Mouse (Mus musculus): ENCODE data around the gene Ces1c.

The Ces1c gene

GRCm38 (mm10) chr8:93131233-93131980 lies at the start of gene Ces1c:
TSS of gene Ces1c (minus strand) at chr8:93131283.
- no peak for DNase-seq (ENCODE audit: low read depth, low spot score)

GRCm38 (mm10) chr8:93180581-93181129 lies 49.6 kb upstream of the Ces1c start:
- no peak for DNase-seq (ENCODE audit: low read depth, low spot score)

DNA sequence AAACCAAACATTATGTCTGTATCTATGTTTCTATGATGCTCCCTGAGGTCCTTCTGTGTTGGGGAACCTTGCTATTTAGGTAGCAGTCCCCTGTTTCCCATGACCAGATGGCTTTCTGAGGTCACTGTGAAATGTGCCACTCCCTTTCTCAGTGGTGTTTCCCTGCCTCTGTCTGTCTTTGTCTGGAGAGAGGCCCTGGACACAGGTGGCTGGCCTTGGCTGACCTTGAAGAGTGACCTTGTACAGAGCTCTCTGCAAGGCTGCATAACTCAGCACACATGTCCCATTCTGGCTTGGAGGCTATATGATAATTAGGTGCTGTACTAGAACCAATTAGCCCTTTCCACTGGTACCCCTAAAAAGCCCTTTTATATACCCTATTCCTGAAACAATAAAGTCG lies 45.5 kb upstream of the Ces1c start:
- DNase-seq (ENCODE audit: low read depth, low spot score): no peak

DNA sequence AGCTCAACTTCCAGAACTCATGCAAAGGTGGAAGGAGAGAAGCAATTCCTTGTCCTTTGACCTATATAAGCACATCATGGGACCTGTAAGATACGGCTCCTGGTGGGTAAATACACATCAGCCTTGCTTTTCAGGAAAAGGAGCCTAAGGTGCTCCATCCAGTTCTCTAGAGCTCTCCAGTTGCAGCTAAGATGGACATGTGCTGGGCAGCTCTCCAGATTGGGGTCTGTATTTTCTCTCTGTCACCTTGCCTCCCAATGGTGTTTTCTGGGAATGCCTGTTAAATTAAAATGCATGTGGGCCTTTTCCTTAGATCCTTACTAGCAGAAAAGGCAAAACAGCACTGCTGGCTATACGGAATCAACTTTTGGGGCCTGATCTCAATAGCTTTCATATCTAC lies 43.5 kb upstream of the Ces1c start:
- DNase-seq (ENCODE audit: low read depth, low spot score): no peak

- no peak for DNase-seq (ENCODE audit: low read depth, low spot score)
These were observed 40.9 kb upstream of the Ces1c start for GRCm38 (mm10) chr8:93171846-93172590.

DNA sequence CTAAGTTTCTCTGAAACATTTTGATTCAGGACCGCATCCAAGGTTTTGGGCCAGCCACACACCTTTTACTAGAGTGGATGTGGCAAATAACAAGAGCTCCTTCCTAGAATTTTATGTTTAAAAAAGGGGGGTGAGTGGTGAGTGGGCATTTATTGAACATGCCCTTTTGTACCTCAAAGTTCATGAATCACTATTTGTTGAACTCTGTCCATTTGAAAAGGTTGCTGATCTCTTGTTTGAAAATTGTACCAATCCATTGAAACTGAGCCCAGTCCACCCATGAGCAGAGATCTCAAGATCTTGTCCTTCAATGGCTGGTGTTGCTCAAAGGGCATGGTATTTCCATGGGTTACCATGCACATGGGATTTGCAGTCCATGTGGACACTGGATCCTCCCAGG lies 32.3 kb upstream of the Ces1c start:
- no peak for DNase-seq (ENCODE audit: low read depth, low spot score)

- DNase-seq (ENCODE audit: low read depth, low spot score): no peak
These were observed 20.3 kb upstream of the Ces1c start for GRCm38 (mm10) chr8:93151401-93151800.

DNA sequence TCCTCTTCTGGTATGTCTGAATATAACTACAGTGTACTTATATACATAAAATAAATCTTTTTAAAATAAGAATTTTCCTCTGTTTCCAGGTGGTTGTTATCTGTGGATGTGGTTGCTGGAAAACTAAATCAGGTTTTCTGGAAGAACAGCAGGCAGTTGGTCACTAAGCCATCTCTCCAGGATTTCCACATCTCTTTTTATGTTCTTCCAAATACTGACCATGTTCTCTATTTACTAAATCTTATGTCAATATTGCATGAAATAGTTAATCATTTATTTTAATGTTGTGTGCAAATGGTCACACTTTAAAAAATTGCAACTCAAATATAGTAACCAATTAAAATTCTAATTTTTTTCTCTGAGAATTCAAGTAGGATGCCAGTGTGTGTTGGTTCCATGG lies 16.2 kb upstream of the Ces1c start:
- DNase-seq (ENCODE audit: low read depth, low spot score): no peak

GRCm38 (mm10) chr8:93140696-93141095 lies 9.6 kb upstream of the Ces1c start:
- no peak for DNase-seq (ENCODE audit: low read depth, low spot score)

DNA sequence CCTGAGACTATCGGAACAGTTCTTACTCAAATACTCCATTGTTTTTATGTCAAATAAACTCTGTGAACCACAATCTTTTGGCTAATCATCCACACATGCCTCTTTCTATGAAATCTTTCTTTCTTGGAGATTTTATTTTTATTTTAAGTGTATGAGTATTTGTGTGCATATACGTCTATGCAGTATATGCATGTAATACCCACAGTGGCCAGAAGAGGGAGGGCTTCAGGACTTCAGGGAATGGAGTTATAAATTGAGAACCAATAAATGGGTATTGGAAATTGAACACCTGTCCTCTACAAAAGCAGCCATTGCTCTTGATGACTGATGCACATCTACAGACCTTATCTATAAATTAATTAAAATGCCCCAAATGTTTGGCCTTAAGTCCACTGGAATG lies 1.1 kb upstream of the Ces1c start:
- DNase-seq (ENCODE audit: low read depth, low spot score): no peak

GRCm38 (mm10) chr8:93126476-93126875 lies 4.6 kb downstream of the Ces1c start:
- no peak for DNase-seq (ENCODE audit: low read depth, low spot score)

DNA sequence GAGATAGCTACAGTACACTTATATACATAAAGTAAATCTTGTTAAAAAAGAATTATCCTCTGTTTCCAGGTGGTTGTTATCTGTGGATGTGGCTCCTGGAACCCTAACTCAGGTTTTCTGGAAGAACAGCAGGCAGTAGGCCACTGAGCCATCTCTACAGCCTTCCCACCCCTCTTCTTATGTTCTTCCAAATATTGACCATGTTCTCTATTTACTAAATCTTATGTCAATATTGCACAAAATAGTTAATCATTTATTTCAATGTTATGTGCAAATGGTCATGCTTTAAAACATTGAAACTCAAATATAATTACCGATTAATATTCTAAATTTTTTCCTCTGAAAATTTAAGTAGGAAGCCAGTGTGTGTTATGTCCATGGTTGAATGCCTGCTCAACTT lies 9.1 kb downstream of the Ces1c start:
- no peak for DNase-seq (ENCODE audit: low read depth, low spot score)

- DNase-seq (ENCODE audit: low read depth, low spot score): no peak
These were observed 35.7 kb downstream of the Ces1c start for GRCm38 (mm10) chr8:93095376-93095775.

DNA sequence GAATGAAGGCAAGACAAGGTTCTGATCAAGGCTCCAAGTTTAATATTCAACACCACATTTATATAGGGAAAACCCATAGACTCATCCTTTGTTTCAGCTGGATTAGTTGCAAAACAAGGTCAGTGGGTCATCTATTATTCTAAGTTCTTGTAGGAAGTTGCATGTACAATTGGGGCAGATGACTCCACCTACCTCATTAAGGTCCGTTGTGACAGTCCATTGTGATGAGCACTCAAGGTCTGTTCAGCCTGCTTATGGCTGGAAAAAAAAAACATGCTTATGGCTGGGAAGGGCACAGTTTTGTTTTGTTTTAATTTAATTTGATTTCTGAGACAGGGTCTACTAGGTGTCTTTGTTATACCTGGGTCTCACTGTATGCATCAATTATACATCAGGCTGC lies 39.8 kb downstream of the Ces1c start:
- no peak for DNase-seq (ENCODE audit: low read depth, low spot score)

DNA sequence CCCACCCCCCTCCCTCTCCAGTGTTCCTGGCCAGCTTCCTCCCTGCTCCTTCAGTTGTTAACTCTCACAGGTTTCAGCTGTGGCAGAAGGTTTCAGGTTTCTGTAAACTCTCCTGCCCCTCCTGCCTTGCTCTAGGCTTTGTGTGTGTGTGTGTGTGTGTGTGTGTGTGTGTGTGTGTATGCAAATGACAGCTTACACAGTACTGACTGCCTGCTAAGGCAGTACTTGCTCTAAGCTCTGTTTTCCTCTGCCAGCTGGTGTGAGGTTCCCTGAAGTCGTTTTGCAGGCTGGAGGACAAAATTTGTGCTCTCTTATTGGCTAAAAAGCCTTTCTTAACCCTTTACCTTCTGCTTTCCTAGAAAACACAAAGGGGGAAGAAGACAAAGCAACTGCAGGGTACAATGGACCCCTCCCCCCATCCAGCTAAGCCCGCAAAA lies 42.4 kb downstream of the Ces1c start:
- DNase-seq (ENCODE audit: low read depth, low spot score): no peak

- DNase-seq (ENCODE audit: low read depth, low spot score): no peak
These were observed 42.9 kb downstream of the Ces1c start for GRCm38 (mm10) chr8:93088193-93088592.

- DNase-seq (ENCODE audit: low read depth, low spot score): no peak
These were observed 51.2 kb downstream of the Ces1c start, which contains the start of gene Ces1b for GRCm38 (mm10) chr8:93079887-93080286. TSS of gene Ces1b (minus strand) at chr8:93080017.

DNA sequence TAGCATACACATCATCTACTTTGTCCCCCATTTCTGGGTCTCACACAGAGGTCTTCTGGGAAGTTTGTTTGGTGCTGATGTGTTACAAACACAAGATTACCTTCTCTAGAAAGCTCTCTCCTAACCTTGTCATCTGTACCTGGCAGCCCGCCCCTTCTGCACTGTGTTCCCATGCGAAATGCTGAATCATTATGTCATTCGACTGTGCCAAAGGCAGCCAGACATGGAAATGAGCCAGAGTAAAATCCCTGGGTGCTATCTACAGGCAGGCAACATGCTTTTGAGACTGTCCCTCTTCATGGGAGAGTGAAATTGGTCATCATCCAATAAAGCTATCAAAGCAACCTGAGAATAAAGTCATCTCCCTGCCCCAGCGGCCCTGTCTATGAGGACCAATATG lies 55.8 kb downstream of the Ces1c start:
- no peak for DNase-seq (ENCODE audit: low read depth, low spot score)

GRCm38 (mm10) chr8:93063416-93064117 lies 67.5 kb downstream of the Ces1c start:
- DNase-seq (ENCODE audit: low read depth, low spot score): no peak

DNA sequence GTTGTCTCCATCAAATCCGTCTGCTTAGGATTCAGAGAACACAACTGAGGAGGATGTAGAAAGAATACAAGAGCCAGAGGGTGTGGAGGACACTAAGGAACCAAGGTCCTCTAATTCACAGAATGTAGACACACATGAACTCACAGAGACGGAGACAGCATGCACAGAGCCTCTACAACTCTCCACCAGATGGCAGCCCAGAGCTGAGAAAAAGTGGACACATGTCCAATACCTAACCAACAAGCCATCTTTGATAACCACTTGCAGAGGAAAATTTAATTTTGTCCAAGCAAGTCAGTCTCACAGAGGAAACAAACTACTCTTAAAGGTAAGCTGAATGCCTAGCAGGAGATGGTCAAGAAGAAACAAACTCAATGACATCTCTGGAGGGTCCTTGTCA lies 71.9 kb downstream of the Ces1c start:
- peak; percentile 9 for DNase-seq (ENCODE audit: low read depth, low spot score)

GRCm38 (mm10) chr8:93055238-93055637 lies 75.8 kb downstream of the Ces1c start:
- no peak for DNase-seq (ENCODE audit: low read depth, low spot score)

Measured in WW6 (cell line).